Mouse (Mus musculus): ENCODE measurements around the gene 2410137M14Rik. TPM values are rescaled to one million over a fixed set of nuclear protein-coding genes. Genes with fewer than 3 reads are reported as not detected.

2410137M14Rik gene
- polyA plus RNA-seq, 1 experiment from 2014 or later: not detected

- no peak for ATAC-seq (ENCODE audit: low FRiP score, low TSS enrichment)
- H3K36me3 ChIP-seq (ENCODE audit: control insufficient read depth, insufficient read depth, low read length): peaks cover 8% of the 10 kb centered on the region
- no peak overlapping the region for H3K27ac ChIP-seq (ENCODE audit: low read depth, low read length)
- no peak overlapping the region for H3K4me2 ChIP-seq (replicated peaks; ENCODE audit: low read depth, low read length)
- no peaks in the 10 kb centered on the region for H3K27me3 ChIP-seq (ENCODE audit: control insufficient read depth, insufficient read depth, low read length)
- H3K4me3 ChIP-seq (ENCODE audit: low read length): no peak overlapping the region
- no peak overlapping the region for H3K9ac ChIP-seq (ENCODE audit: low read depth, low read length)
- H3K4me1 ChIP-seq (ENCODE audit: control insufficient read depth, insufficient read depth, low read length): 0 out of 2 replicates have a peak, but pooled peaks cover 5% of the 10 kb centered on the region
- 75% methylated on average over 1 of the region's 1 CpGs for WGBS
- no peaks in the 10 kb centered on the region for H3K9me3 ChIP-seq (ENCODE audit: control insufficient read depth, low read length)
Observed at GRCm38 (mm10) chr17:36961125-36961524, 19.9 kb downstream of the 2410137M14Rik start.

DNA sequence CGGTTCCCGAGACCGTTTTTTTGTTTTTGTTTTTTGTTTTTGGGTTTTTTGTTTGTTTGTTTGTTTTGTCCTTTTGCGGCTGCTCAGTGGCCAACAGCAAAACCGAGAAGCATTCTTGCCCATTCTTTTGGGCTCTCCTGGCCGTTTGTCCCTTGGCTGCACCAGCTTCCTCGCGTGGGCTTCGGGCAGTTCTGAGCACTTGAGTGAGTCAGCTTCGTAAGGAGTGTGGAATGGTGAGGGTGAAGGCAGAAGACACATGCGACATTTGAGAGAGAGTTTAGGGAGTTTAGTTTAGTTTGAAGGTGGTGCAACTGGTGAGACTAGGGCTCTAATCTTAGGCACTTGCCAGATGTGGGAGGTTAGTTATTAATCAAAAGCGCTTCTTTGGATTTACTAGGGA, 22.2 kb downstream of the 2410137M14Rik start:
- Histone ChIP-seq H3K4me3 (ENCODE audit: low read length) (peak overlapping the region; percentile 51), H3K4me2 (replicated peaks; ENCODE audit: low read depth, low read length) (peak overlapping the region; percentile 65), H3K9me3 (ENCODE audit: control insufficient read depth, low read length) (no peaks in the 10 kb centered on the region), H3K4me1 (ENCODE audit: control insufficient read depth, insufficient read depth, low read length) (0 out of 2 replicates have a peak, but pooled peaks cover 5% of the 10 kb centered on the region), H3K27me3 (ENCODE audit: control insufficient read depth, insufficient read depth, low read length) (no peaks in the 10 kb centered on the region), H3K27ac (ENCODE audit: low read depth, low read length) (peak overlapping the region; percentile 10; the same call in 1 of the 2 replicates), H3K9ac (ENCODE audit: low read depth, low read length) (peak overlapping the region; percentile 55), H3K36me3 (ENCODE audit: control insufficient read depth, insufficient read depth, low read length) (peaks cover 20% of the 10 kb centered on the region)
- WGBS: 8% methylated on average over 12 of the region's 12 CpGs
- no peak; the same call in 1 of the 2 replicates for ATAC-seq (ENCODE audit: low FRiP score, low TSS enrichment)

GRCm38 (mm10) chr17:36957999-36958743, 22.9 kb downstream of the 2410137M14Rik start, which contains the start of the genes Znrd1 and Znrd1as:
Gene Znrd1 (minus strand): TSS chr17:36958559.
Gene Znrd1as (plus strand): TSS chr17:36958592.
- peak; percentile 97 for ATAC-seq (ENCODE audit: low FRiP score, low TSS enrichment)
- Histone ChIP-seq H3K36me3 (ENCODE audit: control insufficient read depth, insufficient read depth, low read length) (peaks cover 20% of the 10 kb centered on the region), H3K4me3 (ENCODE audit: low read length) (peak within 1 kb of the TSS; percentile 51), H3K9ac (ENCODE audit: low read depth, low read length) (peak within 1 kb of the TSS; percentile 55), H3K27ac (ENCODE audit: low read depth, low read length) (peak within 1 kb of the TSS; percentile 64; the same call in 1 of the 2 replicates), H3K9me3 (ENCODE audit: control insufficient read depth, low read length) (no peaks in the 10 kb centered on the region), H3K4me2 (replicated peaks; ENCODE audit: low read depth, low read length) (peak within 1 kb of the TSS; percentile 65), H3K4me1 (ENCODE audit: control insufficient read depth, insufficient read depth, low read length) (0 out of 2 replicates have a peak, but pooled peaks cover 5% of the 10 kb centered on the region), H3K27me3 (ENCODE audit: control insufficient read depth, insufficient read depth, low read length) (no peaks in the 10 kb centered on the region)
- under 1% methylated on average over 46 of the region's 46 CpGs for WGBS

DNA sequence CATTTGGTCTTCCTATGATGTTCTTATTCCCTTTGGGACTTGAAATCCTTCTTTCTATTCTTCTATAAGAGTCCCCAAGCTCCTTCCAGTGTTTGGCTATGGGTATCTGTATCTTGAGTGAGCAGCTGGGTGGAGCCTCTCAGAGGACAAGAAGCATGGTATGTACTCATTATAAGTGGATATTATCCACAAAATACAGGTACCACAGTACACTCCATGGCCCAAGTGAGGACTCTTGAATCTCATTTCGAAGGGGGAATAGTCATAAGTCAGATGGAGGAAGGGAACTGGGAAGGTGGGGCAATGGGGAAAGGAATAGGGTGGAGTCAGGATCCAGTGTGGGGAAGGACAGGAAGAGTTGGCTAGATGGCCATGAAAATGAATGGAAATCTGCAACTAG, 28.0 kb downstream of the 2410137M14Rik start:
- Histone ChIP-seq H3K4me2 (replicated peaks; ENCODE audit: low read depth, low read length) (no peak overlapping the region), H3K9me3 (ENCODE audit: control insufficient read depth, low read length) (no peaks in the 10 kb centered on the region), H3K4me3 (ENCODE audit: low read length) (no peak overlapping the region), H3K27ac (ENCODE audit: low read depth, low read length) (no peak overlapping the region), H3K36me3 (ENCODE audit: control insufficient read depth, insufficient read depth, low read length) (peaks cover 27% of the 10 kb centered on the region), H3K9ac (ENCODE audit: low read depth, low read length) (no peak overlapping the region), H3K27me3 (ENCODE audit: control insufficient read depth, insufficient read depth, low read length) (no peaks in the 10 kb centered on the region), H3K4me1 (ENCODE audit: control insufficient read depth, insufficient read depth, low read length) (peaks cover 11% of the 10 kb centered on the region; the same call in 1 of the 2 replicates)
- 82% methylated on average over 1 of the region's 1 CpGs for WGBS
- no peak for ATAC-seq (ENCODE audit: low FRiP score, low TSS enrichment)

- Histone ChIP-seq H3K9me3 (ENCODE audit: control insufficient read depth, low read length) (no peaks in the 10 kb centered on the region), H3K27ac (ENCODE audit: low read depth, low read length) (no peak overlapping the region), H3K36me3 (ENCODE audit: control insufficient read depth, insufficient read depth, low read length) (peaks cover 27% of the 10 kb centered on the region), H3K27me3 (ENCODE audit: control insufficient read depth, insufficient read depth, low read length) (no peaks in the 10 kb centered on the region), H3K4me2 (replicated peaks; ENCODE audit: low read depth, low read length) (no peak overlapping the region), H3K9ac (ENCODE audit: low read depth, low read length) (no peak overlapping the region), H3K4me1 (ENCODE audit: control insufficient read depth, insufficient read depth, low read length) (peaks cover 9% of the 10 kb centered on the region; the same call in 1 of the 2 replicates), H3K4me3 (ENCODE audit: low read length) (no peak overlapping the region)
- no peak for ATAC-seq (ENCODE audit: low FRiP score, low TSS enrichment)
- WGBS: 100% methylated on average over 2 of the region's 2 CpGs
Observed at GRCm38 (mm10) chr17:36952631-36953030, 28.4 kb downstream of the 2410137M14Rik start.

DNA sequence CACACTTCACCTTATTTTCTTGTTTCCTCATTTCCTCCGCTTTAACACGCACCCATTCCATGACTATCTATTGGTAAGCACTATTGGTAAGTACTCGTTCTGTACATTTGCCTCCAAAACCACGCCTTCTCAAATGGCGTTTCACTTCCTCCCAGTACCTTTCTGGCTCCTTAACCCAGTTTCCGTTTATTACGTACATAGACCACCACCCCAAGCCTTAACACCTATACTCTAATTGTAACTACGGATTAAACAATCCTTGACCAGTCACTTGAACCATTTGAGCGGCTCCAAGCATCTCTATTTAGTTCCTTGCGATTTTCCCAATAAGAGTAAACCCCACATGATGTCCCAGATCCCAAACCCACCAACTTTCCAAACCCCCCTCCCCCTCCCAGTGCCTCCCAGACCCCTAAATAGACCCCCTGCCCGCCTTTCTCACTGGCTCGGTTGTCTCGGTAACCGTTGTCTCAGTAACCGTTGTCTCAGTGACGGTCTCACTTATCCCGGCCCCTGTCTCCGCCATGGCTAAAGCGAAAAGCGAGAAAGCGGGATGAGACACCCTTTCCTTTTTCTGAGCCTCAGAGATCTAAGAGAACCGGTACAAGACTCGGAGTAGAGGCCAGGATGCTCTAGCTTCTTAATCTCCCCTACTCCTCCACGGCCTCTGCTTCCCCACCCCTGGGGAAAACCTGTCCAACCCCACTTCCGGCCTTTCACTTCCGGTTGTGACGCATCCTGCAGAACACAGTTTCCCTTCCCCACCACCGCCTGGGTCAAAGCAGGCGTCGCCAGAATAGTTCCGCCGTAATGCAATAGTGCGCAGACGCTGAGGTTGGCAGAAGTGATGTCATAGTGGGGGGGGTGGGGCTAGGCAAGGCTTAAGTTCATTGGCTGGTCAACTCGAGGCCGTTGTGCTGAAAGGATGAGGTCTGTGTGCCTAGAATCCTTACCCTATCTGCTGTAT, 29.8 kb downstream of the 2410137M14Rik start, which contains the start of gene Ppp1r11:
Ppp1r11 (minus strand) TSS at position 761 of the 967 bp plus-strand sequence.
- peak within 1 kb of the TSS; percentile 54 for H3K4me2 ChIP-seq (replicated peaks; ENCODE audit: low read depth, low read length)
- peak within 1 kb of the TSS; percentile 61 for H3K4me3 ChIP-seq (ENCODE audit: low read length)
- ATAC-seq (ENCODE audit: low FRiP score, low TSS enrichment): peak; percentile 97
- H3K9me3 ChIP-seq (ENCODE audit: control insufficient read depth, low read length): no peaks in the 10 kb centered on the region
- 0 out of 2 replicates have a peak within 1 kb of the TSS, but pooled peaks have one; percentile 8 for H3K27ac ChIP-seq (ENCODE audit: low read depth, low read length)
- H3K27me3 ChIP-seq (ENCODE audit: control insufficient read depth, insufficient read depth, low read length): peaks cover 3% of the 10 kb centered on the region; the same call in 1 of the 2 replicates
- H3K4me1 ChIP-seq (ENCODE audit: control insufficient read depth, insufficient read depth, low read length): peaks cover 9% of the 10 kb centered on the region; the same call in 1 of the 2 replicates
- H3K9ac ChIP-seq (ENCODE audit: low read depth, low read length): peak within 1 kb of the TSS; percentile 64
- H3K36me3 ChIP-seq (ENCODE audit: control insufficient read depth, insufficient read depth, low read length): peaks cover 21% of the 10 kb centered on the region; the same call in 1 of the 2 replicates
- WGBS: 2% methylated on average over 36 of the region's 36 CpGs

- no peak overlapping the region for H3K4me2 ChIP-seq (replicated peaks; ENCODE audit: low read depth, low read length)
- H3K27me3 ChIP-seq (ENCODE audit: control insufficient read depth, insufficient read depth, low read length): peaks cover 23% of the 10 kb centered on the region
- H3K27ac ChIP-seq (ENCODE audit: low read depth, low read length): no peak overlapping the region
- no peak overlapping the region for H3K4me3 ChIP-seq (ENCODE audit: low read length)
- peaks cover 9% of the 10 kb centered on the region; the same call in 1 of the 2 replicates for H3K4me1 ChIP-seq (ENCODE audit: control insufficient read depth, insufficient read depth, low read length)
- no peaks in the 10 kb centered on the region for H3K9me3 ChIP-seq (ENCODE audit: control insufficient read depth, low read length)
- ATAC-seq (ENCODE audit: low FRiP score, low TSS enrichment): no peak
- 93% methylated on average over 8 of the region's 8 CpGs for WGBS
- H3K9ac ChIP-seq (ENCODE audit: low read depth, low read length): no peak overlapping the region
- peaks cover 8% of the 10 kb centered on the region; the same call in 1 of the 2 replicates for H3K36me3 ChIP-seq (ENCODE audit: control insufficient read depth, insufficient read depth, low read length)
Observed at GRCm38 (mm10) chr17:36949265-36949664, 31.8 kb downstream of the 2410137M14Rik start.

GRCm38 (mm10) chr17:36948286-36948685, 32.8 kb downstream of the 2410137M14Rik start:
- no peak for ATAC-seq (ENCODE audit: low FRiP score, low TSS enrichment)
- no peak overlapping the region for H3K4me3 ChIP-seq (ENCODE audit: low read length)
- H3K4me2 ChIP-seq (replicated peaks; ENCODE audit: low read depth, low read length): no peak overlapping the region
- WGBS: 92% methylated on average over 1 of the region's 1 CpGs
- H3K36me3 ChIP-seq (ENCODE audit: control insufficient read depth, insufficient read depth, low read length): peaks cover 8% of the 10 kb centered on the region; the same call in 1 of the 2 replicates
- no peaks in the 10 kb centered on the region for H3K9me3 ChIP-seq (ENCODE audit: control insufficient read depth, low read length)
- no peak overlapping the region for H3K9ac ChIP-seq (ENCODE audit: low read depth, low read length)
- peaks cover 9% of the 10 kb centered on the region; the same call in 1 of the 2 replicates for H3K4me1 ChIP-seq (ENCODE audit: control insufficient read depth, insufficient read depth, low read length)
- peaks cover 30% of the 10 kb centered on the region for H3K27me3 ChIP-seq (ENCODE audit: control insufficient read depth, insufficient read depth, low read length)
- H3K27ac ChIP-seq (ENCODE audit: low read depth, low read length): no peak overlapping the region
